Mouse (Mus musculus) bone marrow macrophage, adult 2 months (primary cell): ENCODE results near the gene Pmp22.

ENCODE experiments used
- CTCF ChIP-seq: IDR thresholded peaks from 2 replicates; pipeline ENCODE4 v1.5.1; 2012; ENCODE audit warnings: low read depth, mild to moderate bottlenecking, low read length, moderate library complexity
- POLR2A ChIP-seq: IDR thresholded peaks from 2 replicates; pipeline ENCODE4 v1.6.1; 2012; ENCODE audit warnings: mild to moderate bottlenecking, low read depth, low read length, borderline replicate concordance

DNA sequence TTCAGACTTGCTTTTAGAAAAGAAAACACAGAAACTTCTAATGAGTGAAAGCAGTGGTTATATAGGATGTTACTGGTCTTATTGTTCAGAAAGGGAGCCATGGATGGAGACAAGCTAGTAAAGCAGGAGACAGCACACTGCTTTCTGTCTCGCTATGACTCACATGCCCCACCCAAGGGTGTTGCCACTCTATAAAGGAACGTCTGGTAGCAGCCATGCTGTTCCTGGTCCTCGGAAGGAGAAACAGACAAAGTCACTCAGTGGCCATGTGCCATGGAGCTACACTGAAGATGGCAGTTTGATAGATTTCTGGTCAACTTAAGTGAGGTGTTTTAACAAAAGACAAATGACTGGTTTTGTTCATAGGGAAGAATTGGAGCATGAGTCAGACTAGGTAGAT is 29.4 kb upstream of the Pmp22 start:
- TF ChIP-seq POLR2A: no peak
- TF ChIP-seq CTCF: no peak
